Mouse (Mus musculus): Measurements from ENCODE around the gene Rfx8. TPM values are rescaled to one million over a fixed set of nuclear protein-coding genes. Genes with fewer than 3 reads are reported as not detected.

The Rfx8 gene
- polyA plus RNA-seq, 1 experiment from 2014 or later: 0.43 TPM

Other genes starting within 250 kb of the Rfx8 start
- gene Tbc1d8, start 242.2 kb downstream of the Rfx8 start, polyA plus RNA-seq (2015; fragmentation: Nextera tagmentation; extraction: Ambion mirVana): 10.4 and 12.8 TPM in 2 replicates
- 13.3 and 15.2 TPM in 2 replicates for gene Cnot11, start 186.0 kb downstream of the Rfx8 start, polyA plus RNA-seq (2015; fragmentation: Nextera tagmentation; extraction: Ambion mirVana)
- gene Rnf149, start 143.6 kb downstream of the Rfx8 start, polyA plus RNA-seq (2015; fragmentation: Nextera tagmentation; extraction: Ambion mirVana): 11.6 and 15.5 TPM in 2 replicates
- gene Creg2, start 69.5 kb downstream of the Rfx8 start, polyA plus RNA-seq (2015; fragmentation: Nextera tagmentation; extraction: Ambion mirVana): 0.01 and 0.14 TPM in 2 replicates
- gene Gm3646, start 84.3 kb upstream of the Rfx8 start, polyA plus RNA-seq (2015; fragmentation: Nextera tagmentation; extraction: Ambion mirVana): 3.5 and 3.6 TPM in 2 replicates
- 22.9 and 24.8 TPM in 2 replicates for gene Map4k4, start 179.9 kb upstream of the Rfx8 start, polyA plus RNA-seq (2015; fragmentation: Nextera tagmentation; extraction: Ambion mirVana)